Mouse (Mus musculus) erythroblast, embryonic 14.5 days (primary cell): Measurements from ENCODE around the gene Tfip11.

ENCODE experiments used
- GATA1 ChIP-seq: IDR thresholded peaks from 2 replicates; pipeline ENCODE4 v1.6.1; 2012; ENCODE audit warnings: low read length, inconsistent platforms, mixed read lengths
- TAL1 ChIP-seq: IDR thresholded peaks from 3 replicates; pipeline ENCODE4 v1.6.1; 2012; ENCODE audit warnings: low read length, inconsistent platforms, mixed read lengths

DNA sequence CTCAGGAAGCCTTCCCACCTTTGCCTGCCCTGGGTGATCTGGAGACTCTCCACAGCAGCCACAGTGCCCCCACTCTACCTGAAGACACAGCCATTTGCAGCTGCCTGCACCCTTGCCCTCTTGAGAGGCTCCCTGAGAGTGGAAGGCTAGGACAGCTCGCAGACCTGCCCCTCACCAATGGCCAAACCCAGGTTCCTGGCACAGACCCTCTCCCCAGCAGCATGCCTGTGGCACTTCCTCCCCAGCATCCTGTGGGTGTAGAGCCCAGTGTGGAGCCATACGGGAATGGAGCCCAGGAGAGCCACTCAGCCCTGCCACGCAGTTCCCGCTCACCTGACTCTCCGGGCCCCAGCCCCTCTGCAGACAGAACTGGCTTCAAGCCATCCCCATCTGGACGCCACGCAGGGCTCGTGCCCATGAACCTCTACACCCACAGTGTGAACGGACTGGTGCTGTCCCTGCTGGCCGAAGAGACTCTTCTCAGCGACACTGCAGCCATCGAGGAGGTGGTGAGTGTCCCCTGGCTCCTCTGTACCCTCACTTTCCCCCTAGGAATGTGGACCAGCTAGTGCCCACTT is 44.2 kb downstream of the Tfip11 start:
- TF ChIP-seq TAL1 (no peak), GATA1 (no peak)
